Mouse (Mus musculus): ENCODE measurements around the gene Vmn2r83. TPM values are rescaled to one million over a fixed set of nuclear protein-coding genes. Genes with fewer than 3 reads are reported as not detected.

Vmn2r83 gene
- not detected in 2 replicates for polyA plus RNA-seq (2012; rRNA removed; ENCODE audit: low replicate concordance)

GRCm38 (mm10) chr10:79468431-79468830 is at the start of gene Vmn2r83:
Gene Vmn2r83, plus strand, starts transcription at chr10:79468731.

GRCm38 (mm10) chr10:79533126-79533911 is 64.8 kb downstream of the Vmn2r83 start, which contains the start of gene Plpp2:
Gene Plpp2, minus strand, starts transcription at chr10:79533796.

Other genes with a start within 250 kb of the Vmn2r83 start
- not detected in 2 replicates for gene Vmn2r81, start 221.0 kb upstream of the Vmn2r83 start, polyA plus RNA-seq (2012; rRNA removed; ENCODE audit: low replicate concordance)
- not detected in 2 replicates for gene Vmn2r82, start 112.2 kb upstream of the Vmn2r83 start, polyA plus RNA-seq (2012; rRNA removed; ENCODE audit: low replicate concordance)
- 27.4 and 36.8 TPM in 2 replicates for gene Plpp2, start 65.1 kb downstream of the Vmn2r83 start, polyA plus RNA-seq (2012; rRNA removed; ENCODE audit: low replicate concordance)
- 102 and 125 TPM in 2 replicates for gene Mier2, start 86.5 kb downstream of the Vmn2r83 start, polyA plus RNA-seq (2012; rRNA removed; ENCODE audit: low replicate concordance)
- 0.24 TPM in 1 of 2 replicates, not detected in the other for gene Theg, start 118.6 kb downstream of the Vmn2r83 start, polyA plus RNA-seq (2012; rRNA removed; ENCODE audit: low replicate concordance)
- 0.19 and 0.26 TPM in 2 replicates for gene C2cd4c, start 145.3 kb downstream of the Vmn2r83 start, polyA plus RNA-seq (2012; rRNA removed; ENCODE audit: low replicate concordance)
- gene Shc2, start 169.2 kb downstream of the Vmn2r83 start, polyA plus RNA-seq (2012; rRNA removed; ENCODE audit: low replicate concordance), result 12.4 and 17.4 TPM in 2 replicates
- 2.3 TPM in 1 of 2 replicates, not detected in the other for gene Odf3l2, start 177.0 kb downstream of the Vmn2r83 start, polyA plus RNA-seq (2012; rRNA removed; ENCODE audit: low replicate concordance)
- 3.9 and 8.7 TPM in 2 replicates for gene Madcam1, start 195.8 kb downstream of the Vmn2r83 start, polyA plus RNA-seq (2012; rRNA removed; ENCODE audit: low replicate concordance)
- gene Tpgs1, start 200.6 kb downstream of the Vmn2r83 start, polyA plus RNA-seq (2012; rRNA removed; ENCODE audit: low replicate concordance), result 46.9 and 119 TPM in 2 replicates
- gene Cdc34, start 213.5 kb downstream of the Vmn2r83 start, polyA plus RNA-seq (2012; rRNA removed; ENCODE audit: low replicate concordance), result 265 and 337 TPM in 2 replicates
- 1.1 and 1.3 TPM in 2 replicates for gene Gzmm, start 220.3 kb downstream of the Vmn2r83 start, polyA plus RNA-seq (2012; rRNA removed; ENCODE audit: low replicate concordance)
- gene Bsg, start 235.8 kb downstream of the Vmn2r83 start, polyA plus RNA-seq (2012; rRNA removed; ENCODE audit: low replicate concordance), result 489 and 512 TPM in 2 replicates
- gene Hcn2, start 247.9 kb downstream of the Vmn2r83 start, polyA plus RNA-seq (2012; rRNA removed; ENCODE audit: low replicate concordance), result 1.9 and 6.1 TPM in 2 replicates